15 mouse cellular contexts compared by ENCODE assay signal in the genomic region with DNA sequence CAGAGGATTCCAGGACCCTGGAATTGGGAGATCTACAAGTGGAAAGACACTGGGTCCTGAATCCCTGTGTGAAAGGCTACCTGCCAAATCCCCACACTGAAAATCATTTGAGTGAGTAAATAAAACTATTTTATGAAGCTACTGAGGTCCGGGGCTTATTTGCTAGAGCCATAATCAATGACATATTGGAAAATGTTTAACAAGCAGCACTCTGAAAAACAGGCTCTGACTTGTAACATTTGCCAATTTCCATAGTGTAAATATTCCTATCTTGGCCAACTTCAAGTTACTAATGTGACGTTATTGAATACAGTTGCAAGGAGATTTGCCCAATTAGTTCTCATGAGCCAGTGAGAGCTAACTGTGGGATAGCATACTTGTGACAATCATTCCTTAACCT.
"Had no signal": no experiment of that assay in that cellular context is flagged by ENCODE, and none has a peak within 500 bp of the region (broad histone marks: within the 10 kb centered on the region; RNA-seq: fewer than 3 reads in every experiment).

No protein-coding gene starts in this region.

- H3K36me3 ChIP-seq: lung, embryonic 15.5 days; midbrain, embryonic 13.5 days; midbrain, embryonic 15.5 days; neural tube, embryonic 12.5 days; stomach, embryonic 15.5 days had no signal

- DNase-seq: lung, adult 2 months; lung, postnatal 14 days; lung, postnatal 36 days; right cerebral cortex, postnatal 14 days; thymus, adult 2 months; thymus, postnatal 25 days; thymus, postnatal 4 days had no signal

- H3K27me3 ChIP-seq: lung, embryonic 15.5 days; megakaryocyte, embryonic 14.5 days; midbrain, embryonic 13.5 days; midbrain, embryonic 15.5 days; neural tube, embryonic 12.5 days; stomach, embryonic 15.5 days had no signal

- H3K4me3 ChIP-seq: lung, embryonic 15.5 days; megakaryocyte, embryonic 14.5 days; midbrain, embryonic 13.5 days; midbrain, embryonic 15.5 days; neural tube, embryonic 12.5 days; stomach, embryonic 15.5 days had no signal

- H3K4me1 ChIP-seq: lung, embryonic 15.5 days; megakaryocyte, embryonic 14.5 days; midbrain, embryonic 13.5 days; midbrain, embryonic 15.5 days; neural tube, embryonic 12.5 days; stomach, embryonic 15.5 days had no signal

- H3K9ac ChIP-seq: lung, embryonic 15.5 days; midbrain, embryonic 13.5 days; midbrain, embryonic 15.5 days; neural tube, embryonic 12.5 days; stomach, embryonic 15.5 days had no signal

- H3K27ac ChIP-seq: lung, embryonic 15.5 days; macrophage; midbrain, embryonic 13.5 days; midbrain, embryonic 15.5 days; neural tube, embryonic 12.5 days; stomach, embryonic 15.5 days; stomach, postnatal 0 days had no signal
